Mouse (Mus musculus) limb, embryonic 14.5 days (tissue): ENCODE measurements around the gene Gm21834. TPM values are rescaled to one million over a fixed set of nuclear protein-coding genes. Genes with fewer than 3 reads are reported as not detected.

ENCODE experiments used
- ATAC-seq: fragments of 200-750 bp; cut with Nextera tagmentation; 2 replicates; pipeline ENCODE4 v1.8.0; 2017; ENCODE audit warnings: low read depth, moderate number of reproducible peaks, moderate TSS enrichment; ENCODE audit not compliant: low FRiP score
- DNase-seq: peaks from one replicate; pipeline ENCODE4 v3.0.0-alpha.2; 2015; ENCODE audit warnings: low spot score
- H3K27ac ChIP-seq: fragments of 300-500 bp; sonication (generic); replicated peaks from 2 replicates; pipeline ENCODE4 v1.5.1; 2014; ENCODE audit warnings: low read depth, mild to moderate bottlenecking, low read length, moderate library complexity, mixed read lengths
- H3K27me3 ChIP-seq: fragments of 300-500 bp; sonication (generic); 2 replicates; pipeline ENCODE4 v1.6.1; 2014; ENCODE audit warnings: low read length, mixed read lengths; ENCODE audit not compliant: control insufficient read depth, insufficient read depth
- H3K36me3 ChIP-seq: fragments of 300-500 bp; sonication (generic); 2 replicates; pipeline ENCODE4 v1.6.1; 2014; ENCODE audit warnings: mild to moderate bottlenecking, low read length, moderate library complexity, mixed read lengths; ENCODE audit not compliant: control insufficient read depth, insufficient read depth
- H3K4me1 ChIP-seq: fragments of 300-500 bp; sonication (generic); 2 replicates; pipeline ENCODE4 v1.6.1; 2014; ENCODE audit warnings: antibody characterized with exemption, low read length, mixed read lengths; ENCODE audit not compliant: control insufficient read depth, insufficient read depth
- H3K4me2 ChIP-seq: fragments of 300-500 bp; sonication (generic); replicated peaks from 2 replicates; pipeline ENCODE4 v1.6.1; 2014; ENCODE audit warnings: low read depth, mild to moderate bottlenecking, low read length, moderate library complexity; ENCODE audit not compliant: severe bottlenecking
- H3K4me3 ChIP-seq: fragments of 300-500 bp; sonication (generic); replicated peaks from 2 replicates; pipeline ENCODE4 v1.5.1; 2014; ENCODE audit warnings: low read length
- H3K9ac ChIP-seq: fragments of 300-500 bp; sonication (generic); 2 replicates; pipeline ENCODE4 v1.6.1; 2014; ENCODE audit warnings: mild to moderate bottlenecking, low read depth, low read length, moderate library complexity; ENCODE audit not compliant: severe bottlenecking
- H3K9me3 ChIP-seq: fragments of 300-500 bp; sonication (generic); 2 replicates; pipeline ENCODE4 v1.6.1; 2016; ENCODE audit warnings: low read length; ENCODE audit not compliant: control insufficient read depth
- POLR2A ChIP-seq: fragments of 200-500 bp; IDR thresholded peaks from 2 replicates; pipeline ENCODE4 v1.8.0; 2012; ENCODE audit warnings: inconsistent platforms, mild to moderate bottlenecking, moderate library complexity, borderline replicate concordance; ENCODE audit not compliant: insufficient read depth, insufficient read length; ENCODE audit errors: extremely low read depth
- WGBS: fragments of 180-500 bp; shearing (Covaris S2); extraction: QIAGEN DNeasy Blood & Tissue Kit; methylation state at CpG from one replicate; pipeline ENCODE4 v1.1.7; 2014; 5-methylcytosine and 5-hydroxymethylcytosine counted together
- polyA plus RNA-seq, 2 experiments: library from polyadenylated mRNA; depleted of rRNA in 1 of 2; stranded (reverse) in 1 of 2; unstranded in 1 of 2; fragments of >200 nt; fragmentation: Nextera tagmentation in 1 of 2; extraction: Ambion mirVana in 1 of 2; gene quantifications; 2 replicates each; pipeline versions ENCODE4 v1.2.1 to v1.2.3; 2012 to 2014

Gene Gm21834
- polyA plus RNA-seq (2012; rRNA removed) = not detected in 2 replicates
- not detected in 2 replicates for polyA plus RNA-seq (2014; fragmentation: Nextera tagmentation; extraction: Ambion mirVana)

GRCm38 (mm10) chr17:57742119-57742518, at the start of gene Gm21834:
Gene Gm21834 (minus strand): TSS chr17:57742219.
- no peak within 1 kb of the TSS for H3K4me3 ChIP-seq
- no peaks in the 10 kb centered on the region for H3K27me3 ChIP-seq
- TF ChIP-seq POLR2A = no peak
- no peaks in the 10 kb centered on the region for H3K9me3 ChIP-seq
- H3K4me2 ChIP-seq = no peak within 1 kb of the TSS
- no peaks in the 10 kb centered on the region for H3K36me3 ChIP-seq
- H3K27ac ChIP-seq = no peak within 1 kb of the TSS
- DNase-seq = no peak
- no peaks in the 10 kb centered on the region for H3K4me1 ChIP-seq
- no peak for ATAC-seq
- H3K9ac ChIP-seq = no peak within 1 kb of the TSS
- WGBS = 79% methylated on average over 5 of the region's 5 CpGs

GRCm38 (mm10) chr17:57788161-57788799, 46.3 kb upstream of the Gm21834 start:
- no peak for DNase-seq
- 88% methylated on average over 1 of the region's 1 CpGs for WGBS
- Histone ChIP-seq H3K9ac (no peak overlapping the region), H3K9me3 (no peaks in the 10 kb centered on the region), H3K4me3 (no peak overlapping the region), H3K27me3 (no peaks in the 10 kb centered on the region), H3K4me1 (no peaks in the 10 kb centered on the region), H3K4me2 (no peak overlapping the region), H3K27ac (no peak overlapping the region), H3K36me3 (no peaks in the 10 kb centered on the region)
- TF ChIP-seq POLR2A = no peak
- no peak for ATAC-seq

- Histone ChIP-seq H3K4me2 (no peak overlapping the region), H3K4me3 (no peak overlapping the region), H3K9me3 (no peaks in the 10 kb centered on the region), H3K4me1 (no peaks in the 10 kb centered on the region), H3K36me3 (no peaks in the 10 kb centered on the region), H3K27me3 (no peaks in the 10 kb centered on the region), H3K9ac (no peak overlapping the region), H3K27ac (no peak overlapping the region)
- DNase-seq (no peak), ATAC-seq (no peak)
- 10% methylated on average over 4 of the region's 4 CpGs for WGBS
- no peak for TF ChIP-seq POLR2A
These were observed 28.9 kb upstream of the Gm21834 start for GRCm38 (mm10) chr17:57770904-57771303.

- Histone ChIP-seq H3K4me3 (no peak within 1 kb of the TSS), H3K27me3 (no peaks in the 10 kb centered on the region), H3K9ac (no peak within 1 kb of the TSS), H3K9me3 (no peaks in the 10 kb centered on the region), H3K36me3 (no peaks in the 10 kb centered on the region), H3K27ac (no peak within 1 kb of the TSS), H3K4me1 (no peaks in the 10 kb centered on the region), H3K4me2 (no peak within 1 kb of the TSS)
- WGBS = 18% methylated on average over 26 of the region's 26 CpGs
- ATAC-seq (no peak), DNase-seq (peak; percentile 74)
- TF ChIP-seq POLR2A = no peak
These were observed 26.9 kb upstream of the Gm21834 start, which contains the start of gene Cntnap5c for GRCm38 (mm10) chr17:57768622-57769610. Gene Cntnap5c (plus strand): TSS chr17:57769570.

- Histone ChIP-seq H3K27me3 (no peaks in the 10 kb centered on the region), H3K4me2 (no peak overlapping the region), H3K9me3 (no peaks in the 10 kb centered on the region), H3K36me3 (no peaks in the 10 kb centered on the region), H3K4me1 (no peaks in the 10 kb centered on the region), H3K4me3 (no peak overlapping the region), H3K27ac (no peak overlapping the region), H3K9ac (no peak overlapping the region)
- no peak for TF ChIP-seq POLR2A
- DNase-seq (no peak), ATAC-seq (no peak)
These were observed 25.3 kb upstream of the Gm21834 start for GRCm38 (mm10) chr17:57767306-57767705.
